Mouse (Mus musculus) ES-Bruce4 (cell line): ENCODE data around the gene P2ry14. TPM values are rescaled to one million over a fixed set of nuclear protein-coding genes. Genes with fewer than 3 reads are reported as not detected.

Experiments used
- H3K27ac ChIP-seq: 2 replicates; pipeline ENCODE4 v1.5.1; 2012; ENCODE audit warnings: low read length, inconsistent platforms; ENCODE audit not compliant: insufficient read depth
- H3K27me3 ChIP-seq: 2 replicates; pipeline ENCODE4 v1.6.1; 2012; ENCODE audit warnings: mild to moderate bottlenecking, low read length, inconsistent platforms; ENCODE audit not compliant: control insufficient read depth, poor library complexity, insufficient read depth, severe bottlenecking
- H3K36me3 ChIP-seq: 2 replicates; pipeline ENCODE4 v1.6.1; 2012; ENCODE audit warnings: inconsistent platforms, mild to moderate bottlenecking, low read length, moderate library complexity; ENCODE audit not compliant: control insufficient read depth, poor library complexity, insufficient read depth, severe bottlenecking
- H3K4me1 ChIP-seq: one replicate; pipeline ENCODE4 v1.8.1; 2011; ENCODE audit warnings: low read length; ENCODE audit not compliant: control insufficient read depth, insufficient read depth
- H3K4me3 ChIP-seq: 2 replicates; pipeline ENCODE4 v1.5.1; 2011; ENCODE audit warnings: low read depth, mild to moderate bottlenecking, low read length
- H3K9ac ChIP-seq: 2 replicates; pipeline ENCODE4 v1.6.1; 2012; ENCODE audit warnings: low read depth, mild to moderate bottlenecking, inconsistent platforms; ENCODE audit not compliant: poor library complexity, severe bottlenecking
- H3K9me3 ChIP-seq: replicated peaks from 2 replicates; pipeline ENCODE4 v1.6.1; 2012; ENCODE audit warnings: mild to moderate bottlenecking, low read length, inconsistent platforms; ENCODE audit not compliant: control insufficient read depth, poor library complexity, insufficient read depth, severe bottlenecking
- CTCF ChIP-seq: IDR thresholded peaks from one replicate; pipeline ENCODE4 v1.8.1; 2011; ENCODE audit warnings: low read depth, low read length
- EP300 ChIP-seq: IDR thresholded peaks from 2 replicates; pipeline ENCODE4 v1.6.1; 2011; ENCODE audit warnings: low read depth, low read length; ENCODE audit not compliant: insufficient read depth
- POLR2A ChIP-seq: IDR thresholded peaks from one replicate; pipeline ENCODE4 v1.8.1; 2011; ENCODE audit warnings: low read length; ENCODE audit not compliant: insufficient read depth
- polyA plus RNA-seq: library from polyadenylated mRNA; stranded (reverse); fragments of >200 nt; gene quantifications from 2 replicates; pipeline ENCODE4 v1.2.4, GENCODE M21; 2011; ENCODE audit warnings: low read depth; ENCODE audit not compliant: missing spikeins, insufficient read depth, insufficient read length

Gene P2ry14
- polyA plus RNA-seq, 1 experiment: 0.70 TPM

GRCm38 (mm10) chr3:59169921-59170627, 16.7 kb upstream of the P2ry14 start:
- H3K9ac ChIP-seq: no peak overlapping the region
- H3K9me3 ChIP-seq: no peaks in the 10 kb centered on the region
- H3K36me3 ChIP-seq: no peaks in the 10 kb centered on the region
- no peak overlapping the region for H3K4me3 ChIP-seq
- no peaks in the 10 kb centered on the region for H3K4me1 ChIP-seq
- TF ChIP-seq EP300 (no peak), POLR2A (no peak), CTCF (no peak)
- no peaks in the 10 kb centered on the region for H3K27me3 ChIP-seq
- H3K27ac ChIP-seq: no peak overlapping the region

- TF ChIP-seq EP300 (no peak), CTCF (no peak), POLR2A (no peak)
- Histone ChIP-seq H3K9ac (no peak overlapping the region), H3K4me1 (no peaks in the 10 kb centered on the region), H3K9me3 (no peaks in the 10 kb centered on the region), H3K4me3 (no peak overlapping the region), H3K27me3 (no peaks in the 10 kb centered on the region), H3K36me3 (no peaks in the 10 kb centered on the region), H3K27ac (no peak overlapping the region)
Measured at GRCm38 (mm10) chr3:59169215-59169614, 15.8 kb upstream of the P2ry14 start.

GRCm38 (mm10) chr3:59168476-59168875, 15.1 kb upstream of the P2ry14 start:
- no peaks in the 10 kb centered on the region for H3K36me3 ChIP-seq
- H3K27ac ChIP-seq: no peak overlapping the region
- H3K4me1 ChIP-seq: no peaks in the 10 kb centered on the region
- H3K27me3 ChIP-seq: no peaks in the 10 kb centered on the region
- no peak for TF ChIP-seq CTCF
- no peak for TF ChIP-seq EP300
- no peak for TF ChIP-seq POLR2A
- H3K4me3 ChIP-seq: no peak overlapping the region
- H3K9me3 ChIP-seq: no peaks in the 10 kb centered on the region
- no peak overlapping the region for H3K9ac ChIP-seq

GRCm38 (mm10) chr3:59167417-59168054, 14.1 kb upstream of the P2ry14 start:
- H3K27me3 ChIP-seq: no peaks in the 10 kb centered on the region
- no peak overlapping the region for H3K9ac ChIP-seq
- H3K4me1 ChIP-seq: no peaks in the 10 kb centered on the region
- no peaks in the 10 kb centered on the region for H3K9me3 ChIP-seq
- no peak overlapping the region for H3K4me3 ChIP-seq
- TF ChIP-seq CTCF: no peak
- TF ChIP-seq POLR2A: no peak
- TF ChIP-seq EP300: no peak
- H3K36me3 ChIP-seq: no peaks in the 10 kb centered on the region
- H3K27ac ChIP-seq: no peak overlapping the region

- Histone ChIP-seq H3K27me3 (no peaks in the 10 kb centered on the region), H3K9ac (no peak overlapping the region), H3K4me1 (no peaks in the 10 kb centered on the region), H3K9me3 (no peaks in the 10 kb centered on the region), H3K4me3 (no peak overlapping the region), H3K36me3 (no peaks in the 10 kb centered on the region), H3K27ac (no peak overlapping the region)
- TF ChIP-seq POLR2A (no peak), EP300 (no peak), CTCF (no peak)
Measured at GRCm38 (mm10) chr3:59160465-59160864, 7.0 kb upstream of the P2ry14 start.

- H3K4me3 ChIP-seq: no peak overlapping the region
- no peaks in the 10 kb centered on the region for H3K9me3 ChIP-seq
- H3K27ac ChIP-seq: no peak overlapping the region
- H3K9ac ChIP-seq: no peak overlapping the region
- no peaks in the 10 kb centered on the region for H3K4me1 ChIP-seq
- TF ChIP-seq CTCF (no peak), EP300 (no peak), POLR2A (no peak)
- no peaks in the 10 kb centered on the region for H3K27me3 ChIP-seq
- H3K36me3 ChIP-seq: no peaks in the 10 kb centered on the region
Measured at GRCm38 (mm10) chr3:59157048-59157447, 3.6 kb upstream of the P2ry14 start.
